Mouse (Mus musculus) c-Kit-positive CD71-positive TER-119-negative erythroid progenitor cells, embryonic 14.5 days (primary cell): Measurements from ENCODE around the gene Mgarp.
"Not testable (repeated sequence)": the region's sequence is repeated elsewhere in the genome, so short reads cannot be mapped to it uniquely, and the experiment has no call there.

Experiments used
- DNase-seq: peaks from one replicate; pipeline ENCODE4 v3.0.0-alpha.2; 2013; ENCODE audit warnings: low read depth

Mgarp gene

GRCm38 (mm10) chr3:51366926-51367325, 29.6 kb downstream of the Mgarp start:
- no peak for DNase-seq

- no peak for DNase-seq
These were observed 31.0 kb downstream of the Mgarp start for GRCm38 (mm10) chr3:51365517-51365882.

DNA sequence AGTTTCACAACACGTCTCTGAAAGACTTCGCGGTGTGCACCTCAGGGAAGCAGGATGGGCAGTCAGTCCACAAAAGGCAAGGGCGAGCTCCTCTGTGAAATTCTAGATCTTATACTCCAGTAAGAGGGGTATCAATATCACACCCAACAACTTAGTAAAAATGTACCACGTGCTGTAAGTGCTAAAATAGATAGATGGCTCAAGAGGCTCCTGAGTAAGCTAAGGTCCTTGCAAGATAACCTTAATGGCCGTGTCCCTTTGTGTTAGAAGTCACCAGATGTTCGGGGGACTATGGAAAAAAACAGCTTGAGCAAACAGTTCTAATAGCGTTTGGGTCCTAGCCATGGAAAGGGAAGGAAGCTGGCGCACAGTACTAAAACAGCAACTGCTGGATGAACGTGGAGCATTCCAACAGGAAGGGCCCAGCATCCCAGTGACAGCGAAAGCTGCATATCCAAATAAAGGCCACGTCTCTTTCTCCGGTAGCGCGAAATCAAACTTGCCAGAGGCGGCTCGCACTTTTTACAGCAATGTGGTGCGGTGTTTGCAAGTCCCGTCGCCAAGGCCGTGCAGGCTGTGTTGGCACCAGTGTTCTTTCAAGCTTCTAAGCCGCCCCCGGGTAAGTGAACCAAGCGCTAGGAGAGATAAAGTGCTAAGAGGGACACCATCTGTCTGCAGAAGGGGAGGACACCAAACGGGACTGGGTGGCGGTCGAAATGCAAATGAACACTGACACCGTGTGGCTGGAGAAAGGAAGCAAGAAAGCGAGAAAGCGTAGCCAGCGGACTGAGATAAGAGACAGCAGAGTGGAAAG, 31.6 kb downstream of the Mgarp start:
- DNase-seq: peak; percentile 93

- DNase-seq: no peak
These were observed 35.5 kb downstream of the Mgarp start for GRCm38 (mm10) chr3:51361066-51361465.

- no peak for DNase-seq
These were observed 36.8 kb downstream of the Mgarp start for GRCm38 (mm10) chr3:51359558-51360307.

GRCm38 (mm10) chr3:51358660-51359557, 37.6 kb downstream of the Mgarp start:
- peak; percentile 92 for DNase-seq

GRCm38 (mm10) chr3:51358181-51358580, 38.4 kb downstream of the Mgarp start:
- peak; percentile 87 for DNase-seq

- no peak for DNase-seq
These were observed 38.9 kb downstream of the Mgarp start for GRCm38 (mm10) chr3:51357624-51358023.

DNA sequence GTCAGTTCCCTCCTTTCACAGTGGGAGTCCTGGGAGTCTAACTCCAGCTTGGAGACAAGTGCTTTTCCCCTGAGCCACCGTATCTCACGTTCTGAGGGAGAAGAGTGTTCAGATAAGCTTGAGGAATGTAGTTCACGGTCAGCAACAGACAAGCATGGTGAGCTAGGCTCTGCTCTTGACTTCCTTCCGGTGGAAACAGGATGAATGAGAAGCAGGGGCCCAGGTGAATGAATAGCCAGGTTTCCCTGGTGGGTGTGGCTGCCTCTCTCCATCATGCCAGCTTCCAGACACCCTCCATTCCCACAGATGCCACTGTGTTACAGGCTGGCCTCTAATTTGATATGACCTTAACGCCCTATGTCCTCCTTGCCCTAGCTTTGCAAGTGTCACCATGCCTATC, 39.5 kb downstream of the Mgarp start:
- no peak for DNase-seq

- DNase-seq: not testable (repeated sequence)
These were observed 41.6 kb downstream of the Mgarp start for GRCm38 (mm10) chr3:51354956-51355355.

DNA sequence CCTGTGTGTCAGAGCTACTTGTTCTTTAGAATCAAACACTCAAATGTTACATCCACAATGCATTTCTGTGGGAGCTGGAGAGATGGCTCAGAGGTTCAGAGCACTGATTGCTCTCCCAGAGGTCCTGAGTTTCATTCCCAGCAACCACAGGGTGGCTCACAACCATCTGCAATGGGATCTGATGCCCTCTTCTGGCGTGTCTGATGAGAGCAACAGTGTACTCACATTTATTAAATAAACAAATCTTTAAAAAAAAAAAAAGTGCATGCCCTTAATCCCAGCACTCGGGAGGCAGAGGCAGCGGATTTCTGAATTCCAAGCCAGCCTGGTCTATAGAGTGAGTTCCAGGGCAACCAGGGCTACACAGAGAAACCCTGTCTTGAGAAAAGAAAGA, 42.5 kb downstream of the Mgarp start:
- no peak for DNase-seq

GRCm38 (mm10) chr3:51353325-51354033, 43.1 kb downstream of the Mgarp start:
- DNase-seq: no peak

DNA sequence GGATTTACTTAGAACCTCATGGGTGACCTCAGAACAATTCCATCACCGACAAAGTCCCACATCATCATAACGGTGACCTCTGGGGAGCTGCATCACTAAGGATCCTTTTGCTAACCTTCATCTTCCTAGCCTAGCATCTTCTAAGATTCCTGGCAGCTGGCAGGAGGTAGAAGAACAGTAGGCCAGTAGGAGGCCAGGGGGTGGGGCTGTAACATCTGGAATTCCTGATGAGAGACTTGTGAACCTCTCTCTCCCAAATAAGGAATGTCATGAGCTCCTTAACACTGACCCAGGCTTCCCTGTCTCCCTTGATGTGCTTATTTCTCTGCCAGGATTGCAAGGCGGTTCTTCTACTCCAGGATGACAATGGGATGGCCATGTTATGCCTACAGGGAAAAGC, 45.7 kb downstream of the Mgarp start:
- DNase-seq: no peak

DNA sequence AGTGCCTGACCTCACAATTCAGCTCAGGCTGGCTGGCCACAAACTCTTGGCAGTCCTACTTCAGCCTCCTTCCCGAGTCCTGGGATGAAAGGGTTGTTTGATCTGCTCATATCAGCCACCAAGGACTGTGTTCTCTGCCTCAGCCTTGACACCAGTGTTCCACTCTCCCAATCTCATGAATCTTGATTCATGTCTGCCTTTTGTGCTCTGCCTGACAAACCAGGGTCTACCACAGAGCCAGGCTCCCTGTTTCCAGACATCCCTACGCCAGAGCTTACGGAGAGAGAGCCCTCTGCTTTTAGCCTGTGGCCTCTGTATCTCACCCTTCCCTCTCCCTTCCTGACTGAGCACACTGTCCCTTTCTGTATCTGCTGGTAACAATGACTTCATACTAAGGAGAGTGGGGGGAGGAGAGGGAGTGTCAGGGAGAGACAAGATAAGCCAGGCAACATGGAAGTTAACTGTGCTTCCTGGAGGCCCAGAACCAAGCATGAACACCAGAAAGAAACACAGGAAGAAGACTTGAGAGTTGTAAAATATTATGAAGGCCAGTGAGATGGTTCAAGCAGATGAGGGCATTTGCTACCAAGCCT, 47.8 kb downstream of the Mgarp start:
- DNase-seq: no peak

DNA sequence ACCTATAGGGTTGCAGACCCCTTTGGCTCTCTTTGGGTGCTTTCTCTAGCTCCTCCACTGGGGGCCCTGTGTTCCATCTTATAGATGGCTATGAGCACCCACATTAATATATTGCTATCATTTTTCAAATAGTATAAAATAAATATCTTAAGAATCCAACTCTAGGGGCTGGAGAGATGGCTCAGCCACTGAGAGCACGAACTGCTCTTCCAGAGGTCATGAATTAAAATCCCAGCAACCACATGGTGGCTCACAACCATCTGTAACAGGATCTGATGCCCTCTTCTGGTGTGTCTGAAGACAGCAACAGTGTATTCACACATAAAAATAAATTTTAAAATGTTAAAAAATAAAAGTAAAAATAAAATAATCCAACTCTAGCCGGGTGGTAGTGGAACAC, 51.5 kb downstream of the Mgarp start:
- DNase-seq: not testable (repeated sequence)

- DNase-seq: not testable (repeated sequence)
These were observed 52.4 kb downstream of the Mgarp start for GRCm38 (mm10) chr3:51344182-51344581.

DNA sequence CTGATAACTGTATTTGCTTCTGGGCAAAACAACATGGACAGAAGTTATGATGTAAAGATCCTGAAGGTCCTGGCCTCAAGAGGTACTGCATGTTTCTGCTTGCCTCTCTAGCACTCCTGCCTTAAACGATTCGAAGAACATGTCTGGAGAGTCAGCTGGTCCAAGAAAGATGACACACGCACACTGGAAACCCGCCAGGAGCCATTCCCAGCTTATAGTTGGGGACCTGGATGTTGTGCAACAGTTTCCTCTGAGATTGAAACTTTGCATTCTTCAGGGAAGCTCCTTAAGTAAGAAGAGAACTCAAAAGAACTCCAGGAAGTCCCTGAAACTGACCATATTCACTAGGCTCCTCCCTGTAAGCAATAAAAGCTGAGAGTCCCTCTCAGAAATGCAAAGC, 53.3 kb downstream of the Mgarp start:
- DNase-seq: no peak

- DNase-seq: no peak
These were observed 54.4 kb downstream of the Mgarp start for GRCm38 (mm10) chr3:51342152-51342551.

DNA sequence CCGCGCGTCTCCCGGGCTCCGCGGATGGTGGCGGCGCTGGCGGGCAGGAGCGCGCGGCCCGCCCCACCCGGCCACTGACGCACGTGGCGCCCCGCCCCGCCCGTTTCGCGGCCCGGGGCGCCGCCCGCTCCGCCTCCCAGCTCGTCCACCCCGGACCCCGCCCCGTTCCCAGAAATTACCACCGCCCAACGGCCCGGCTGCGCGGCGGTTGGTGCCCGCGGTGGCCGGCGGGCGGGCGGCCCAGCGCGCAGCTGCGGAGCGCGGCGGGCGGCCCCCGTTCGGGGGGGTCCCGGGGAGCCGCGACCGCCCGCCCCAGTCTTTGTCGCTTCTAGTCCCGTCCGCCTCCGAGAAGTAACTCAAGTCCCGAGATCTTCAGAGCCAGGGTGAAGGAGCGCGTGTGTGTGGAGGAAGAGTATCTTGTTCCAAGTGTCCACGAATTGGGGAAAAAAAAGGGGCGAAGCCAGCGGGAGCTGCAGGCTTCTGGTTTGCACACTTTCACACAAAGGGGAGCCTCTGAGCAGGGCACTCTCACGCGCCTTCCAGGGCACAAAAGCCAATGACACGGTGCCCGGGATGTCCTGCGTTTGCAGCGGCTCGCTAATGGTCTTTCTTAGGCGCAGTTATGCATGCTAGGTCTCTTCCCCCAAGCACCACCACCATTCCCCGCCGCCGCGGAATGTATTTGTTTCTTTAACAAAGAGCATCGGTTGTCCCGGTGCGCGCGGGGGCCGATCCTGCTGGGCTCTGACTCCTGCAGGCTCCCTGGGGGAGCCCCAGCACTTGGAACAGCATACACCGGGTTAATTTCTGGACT, 55.1 kb downstream of the Mgarp start:
- peak; percentile 78 for DNase-seq

GRCm38 (mm10) chr3:51340552-51341267, 55.8 kb downstream of the Mgarp start, which contains the start of gene Elf2:
Gene Elf2 (minus strand): TSS chr3:51340663.
- peak; percentile 90 for DNase-seq
